Mouse (Mus musculus) spleen, postnatal 14 days (tissue): ENCODE results near the gene Ak1.

Experiments used
- DNase-seq, 2 experiments: peaks; one replicate each; pipeline ENCODE4 v3.0.0; 2021 to 2022; ENCODE audit warnings: low spot score in 2 of 2

Ak1 gene

DNA sequence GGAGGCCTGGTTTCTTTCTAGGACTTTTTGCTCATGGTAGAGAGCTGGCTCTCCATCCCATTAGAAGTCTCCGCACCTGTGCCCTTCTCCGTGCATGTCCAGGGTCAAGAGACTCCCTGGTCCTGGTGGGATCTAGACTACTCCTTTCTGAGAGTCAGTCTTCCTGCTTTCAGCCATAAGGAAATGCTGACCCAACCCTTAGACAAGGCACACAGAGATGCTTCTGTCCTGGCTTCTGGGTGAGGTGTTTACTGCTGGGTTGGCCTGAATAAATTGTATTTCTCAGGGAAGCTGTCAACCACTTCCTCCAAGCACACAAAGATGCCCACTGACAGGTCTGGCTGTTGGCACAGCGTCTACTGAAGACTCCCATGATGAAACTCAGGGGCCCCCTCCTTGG, 22.1 kb upstream of the Ak1 start, which contains the start of gene St6galnac6:
Gene St6galnac6, plus strand, starts transcription at position 301 of the 400 bp plus-strand sequence.
- no peak for DNase-seq

- peak in 1 of 2 experiments; percentile 48 for DNase-seq
Observed at GRCm38 (mm10) chr2:32601417-32602065, 20.0 kb upstream of the Ak1 start.

DNA sequence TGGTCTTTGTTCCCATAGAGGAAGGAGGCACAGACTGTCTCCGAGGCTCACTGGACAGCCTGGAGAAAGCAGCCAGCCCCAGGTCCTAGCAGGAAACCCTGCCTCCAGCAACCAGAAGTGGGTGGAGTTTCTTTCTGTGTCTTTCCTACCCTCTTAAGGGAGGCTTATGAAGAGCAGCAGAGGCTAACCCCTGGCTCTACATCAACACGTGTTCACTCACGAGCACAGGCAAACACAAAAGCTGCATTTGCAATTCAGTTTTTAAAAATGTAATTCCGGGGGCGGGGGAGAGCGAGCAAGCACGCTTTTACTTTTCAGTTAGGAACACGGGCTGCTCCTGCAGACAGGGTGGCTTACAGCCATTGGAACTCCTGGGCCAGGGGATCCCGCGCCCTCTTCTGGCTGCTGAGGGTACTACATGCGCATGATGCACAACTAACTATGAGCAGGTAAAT, 18.9 kb upstream of the Ak1 start:
- peak; percentile 80 to 87 for DNase-seq

DNA sequence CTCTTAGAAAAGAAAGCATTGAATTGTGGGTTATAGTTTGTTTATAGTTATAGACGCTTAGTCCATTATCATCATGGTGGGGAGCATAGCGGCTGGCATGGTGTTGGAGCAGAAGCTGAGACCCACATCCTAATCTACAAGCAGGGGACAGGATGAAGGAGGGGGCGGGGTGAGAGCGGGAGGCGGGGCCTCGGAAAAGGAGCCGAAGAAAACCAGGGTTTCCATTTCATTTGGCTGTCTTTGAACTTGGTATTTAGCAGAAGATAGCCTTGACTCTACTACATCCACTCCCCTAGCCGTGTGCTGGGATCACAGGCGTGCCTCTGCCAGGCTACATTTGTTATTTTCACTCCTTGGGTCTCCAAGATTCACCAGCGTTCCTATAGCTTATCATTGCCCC, 16.9 kb upstream of the Ak1 start:
- no peak for DNase-seq

DNA sequence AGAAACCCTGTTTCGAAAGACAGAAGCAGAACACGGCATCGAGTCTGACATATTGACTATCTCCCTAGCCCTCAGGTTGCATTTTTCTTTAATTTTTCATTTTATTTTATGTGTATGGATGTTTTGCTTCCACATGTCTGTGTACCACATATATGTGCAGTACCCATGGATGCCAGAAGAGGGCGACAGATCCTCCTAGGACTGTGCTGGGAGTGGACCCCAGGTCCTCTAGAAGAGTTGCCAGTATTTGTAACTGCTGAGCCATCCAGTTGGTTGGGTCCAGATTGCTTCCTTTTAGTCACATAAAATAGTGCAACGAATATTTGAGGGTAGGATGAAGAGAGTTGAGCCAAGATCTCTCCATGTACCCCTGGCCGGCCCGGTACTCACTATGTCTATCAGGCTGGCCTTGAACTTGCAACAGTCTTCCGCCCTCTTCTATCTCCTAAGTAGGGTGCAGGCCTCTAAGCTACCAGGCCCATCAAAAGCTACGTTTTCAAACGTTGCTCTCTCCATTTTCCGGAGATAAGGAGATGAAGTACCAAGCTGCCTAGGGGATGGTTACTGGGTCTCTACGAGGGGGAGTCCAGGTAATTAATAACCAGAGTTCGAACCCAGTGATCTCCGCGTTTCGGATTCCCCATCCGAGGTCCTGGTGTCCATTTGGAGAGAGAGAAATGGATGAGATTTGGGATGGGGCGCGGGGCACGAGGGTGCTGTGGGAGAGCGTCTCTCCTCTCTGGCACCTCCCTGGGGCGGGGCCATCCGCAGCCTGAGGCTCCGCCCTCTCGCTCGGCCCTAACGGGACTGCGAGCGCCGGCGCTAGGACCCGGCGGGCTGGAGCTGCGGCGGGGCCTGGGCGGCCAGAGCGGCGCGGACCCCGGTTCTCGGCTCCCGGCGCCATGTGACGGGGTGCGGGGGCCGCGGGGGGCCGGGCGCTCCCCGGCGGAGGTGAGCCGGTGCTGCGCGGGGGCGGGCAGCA, 15.1 kb upstream of the Ak1 start:
- peak; percentile 73 to 85 for DNase-seq

DNA sequence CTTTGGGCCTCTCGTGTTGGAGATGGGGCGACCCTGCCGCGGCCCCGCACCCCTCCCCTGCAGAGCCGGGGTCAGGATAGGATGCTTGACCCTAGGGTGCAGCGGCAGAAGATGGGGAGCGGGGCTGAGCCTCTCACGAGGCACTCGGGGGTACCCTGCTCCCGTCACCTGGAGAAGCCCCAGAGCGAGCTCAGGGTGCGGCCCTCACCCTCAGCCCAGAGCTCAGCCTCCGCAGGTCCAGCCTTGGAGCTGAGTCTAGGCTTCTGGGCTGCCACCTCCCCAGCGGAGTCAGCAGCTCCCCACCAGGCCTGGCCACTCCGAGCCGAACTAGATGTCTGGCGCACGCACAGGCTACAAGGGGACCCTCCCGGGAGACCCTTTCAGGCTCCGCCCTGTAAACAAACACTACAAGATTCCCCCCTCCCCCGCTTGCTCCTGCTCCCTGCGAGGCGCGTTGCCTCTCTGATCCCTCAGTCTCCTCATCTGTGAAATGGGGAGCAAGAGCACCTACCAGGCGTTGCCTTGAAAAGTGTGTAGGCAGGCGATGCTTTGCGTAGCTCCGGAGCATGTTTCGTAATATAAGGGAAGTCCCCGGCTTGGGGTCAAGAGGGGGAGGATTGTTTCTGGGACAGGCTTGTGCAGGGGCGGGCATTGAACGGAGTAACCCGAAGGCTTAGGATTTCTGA, 14.2 kb upstream of the Ak1 start:
- peak in 1 of 2 experiments; percentile 27 for DNase-seq

- peak; percentile 29 to 31 for DNase-seq
Observed at GRCm38 (mm10) chr2:32608141-32608777, 13.3 kb upstream of the Ak1 start.

DNA sequence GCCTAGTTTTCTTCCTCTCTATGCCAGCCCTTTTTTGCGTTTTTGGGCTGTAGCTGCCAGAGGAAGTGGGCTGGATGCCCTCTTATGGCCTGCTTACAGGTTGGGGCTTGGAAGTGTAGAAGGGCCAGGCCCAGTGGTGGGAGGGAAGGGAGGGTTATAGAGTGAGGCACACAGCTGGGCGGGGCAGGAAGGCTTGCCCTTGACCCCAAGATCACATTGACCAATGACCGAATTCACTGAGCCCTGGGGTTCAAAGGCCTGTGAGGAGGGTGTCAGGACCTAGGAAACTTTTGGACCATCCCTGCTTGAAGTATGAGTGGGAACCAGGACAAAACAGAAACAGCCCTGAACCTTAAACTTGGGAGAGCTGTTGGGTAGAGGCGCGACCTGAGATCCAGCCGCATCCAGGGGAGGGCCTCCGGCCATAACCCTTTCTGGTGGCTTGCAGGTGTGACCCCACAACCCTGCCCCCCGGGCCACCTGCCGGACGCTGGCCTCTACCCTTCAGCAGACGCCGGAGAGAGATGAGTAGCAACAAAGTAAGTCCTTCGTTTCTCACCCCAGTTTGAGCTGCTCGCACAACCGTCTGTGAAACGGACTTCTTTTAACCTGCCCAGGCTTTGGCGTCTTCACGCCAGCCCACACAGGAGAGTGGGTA, 12.7 kb upstream of the Ak1 start:
- DNase-seq: no peak

DNA sequence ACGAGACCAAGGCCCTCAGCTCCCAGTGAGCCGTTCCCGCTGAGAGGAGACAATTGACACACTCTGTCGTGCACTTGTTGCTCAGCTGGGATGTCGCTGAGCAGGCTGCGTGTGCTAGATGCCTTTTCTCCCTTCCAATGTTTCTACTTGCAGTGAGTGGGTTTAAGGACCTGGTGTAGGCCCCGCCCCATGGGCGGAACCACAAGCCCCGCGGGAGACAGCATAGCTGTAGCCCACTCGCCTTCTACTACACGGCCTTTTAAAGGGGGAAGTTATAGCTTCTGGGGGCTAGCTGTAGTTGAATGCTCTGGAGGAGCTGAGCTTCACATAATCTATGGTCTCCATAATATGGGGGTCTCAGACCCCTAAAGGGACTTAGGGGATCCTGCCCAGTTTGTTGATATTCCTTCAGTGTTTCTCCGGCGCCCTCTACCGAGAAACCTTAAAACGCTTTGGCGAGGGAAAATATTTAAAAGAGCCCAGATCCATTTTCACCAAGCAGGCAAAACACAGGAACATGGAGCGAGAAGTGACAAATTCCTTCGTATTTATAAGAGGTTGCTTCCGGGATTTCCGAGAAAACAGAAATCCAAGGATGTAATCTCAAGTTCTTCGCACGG, 10.8 kb upstream of the Ak1 start:
- no peak for DNase-seq

- no peak for DNase-seq
Observed at GRCm38 (mm10) chr2:32612274-32612673, 9.3 kb upstream of the Ak1 start.

DNA sequence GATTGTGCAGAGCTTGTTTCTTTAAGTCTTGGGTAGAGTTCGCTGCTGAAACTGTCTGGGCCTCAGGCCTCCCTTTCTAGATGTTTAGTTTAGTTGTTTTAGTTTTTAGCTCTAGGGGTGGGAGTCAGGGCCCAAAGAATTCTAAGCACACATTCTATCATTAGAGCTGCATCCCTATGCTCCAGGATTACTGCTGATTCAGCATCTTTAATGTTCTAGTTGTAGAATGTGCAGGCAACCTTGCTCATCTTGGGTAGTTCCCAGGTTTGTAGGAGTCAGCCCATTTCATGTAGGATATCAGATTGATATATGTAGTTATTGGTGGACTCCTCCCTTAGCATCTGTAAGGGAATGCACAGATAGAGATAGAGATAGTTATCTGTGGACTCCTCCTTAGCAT, 4.4 kb upstream of the Ak1 start:
- no peak for DNase-seq

GRCm38 (mm10) chr2:32617601-32618000, 4.0 kb upstream of the Ak1 start:
- no peak for DNase-seq

- no peak for DNase-seq
Observed at GRCm38 (mm10) chr2:32618051-32618450, 3.5 kb upstream of the Ak1 start.

DNA sequence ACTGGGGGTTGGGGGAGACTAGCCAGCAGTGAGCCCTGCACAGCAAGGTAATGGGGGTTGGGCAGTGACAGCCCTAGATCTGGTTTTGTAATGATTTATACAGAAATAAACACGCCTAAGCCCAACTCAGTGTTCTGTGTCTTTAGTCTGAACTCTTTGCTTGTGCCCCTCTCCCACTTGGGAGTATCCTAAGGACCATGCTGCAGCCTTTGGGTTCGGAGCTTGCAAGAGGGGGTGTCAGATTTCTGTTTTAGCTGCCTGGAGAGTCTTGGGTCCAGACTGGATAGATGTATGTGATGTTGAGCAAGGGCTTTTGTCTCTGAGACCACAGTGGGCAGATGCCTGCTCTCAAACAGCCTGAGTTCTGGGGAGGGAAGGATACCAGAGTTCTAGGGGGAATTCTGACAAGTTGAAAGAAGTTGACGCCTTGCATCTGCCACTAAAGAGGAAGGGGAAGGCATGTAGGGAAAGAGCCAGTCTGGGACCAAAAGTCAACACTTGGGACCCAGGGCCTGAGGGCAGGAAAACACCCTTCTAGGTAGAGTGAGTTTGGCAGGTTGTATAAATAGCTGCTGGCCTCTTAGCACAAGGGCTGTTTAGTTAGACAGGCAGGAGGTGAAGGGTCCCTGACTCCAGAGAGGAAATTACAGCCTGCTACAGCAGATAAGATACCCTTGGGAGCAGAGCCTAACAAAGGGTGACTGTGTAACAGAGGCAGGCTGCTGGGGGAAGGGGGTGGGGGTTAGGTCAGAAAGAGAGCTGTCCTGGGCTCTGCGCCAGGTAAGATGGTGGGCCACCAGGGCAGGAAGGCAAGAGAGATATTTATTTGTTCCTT, 659 bp upstream of the Ak1 start:
- DNase-seq: no peak

GRCm38 (mm10) chr2:32624111-32624748, 2.7 kb downstream of the Ak1 start:
- DNase-seq: no peak

DNA sequence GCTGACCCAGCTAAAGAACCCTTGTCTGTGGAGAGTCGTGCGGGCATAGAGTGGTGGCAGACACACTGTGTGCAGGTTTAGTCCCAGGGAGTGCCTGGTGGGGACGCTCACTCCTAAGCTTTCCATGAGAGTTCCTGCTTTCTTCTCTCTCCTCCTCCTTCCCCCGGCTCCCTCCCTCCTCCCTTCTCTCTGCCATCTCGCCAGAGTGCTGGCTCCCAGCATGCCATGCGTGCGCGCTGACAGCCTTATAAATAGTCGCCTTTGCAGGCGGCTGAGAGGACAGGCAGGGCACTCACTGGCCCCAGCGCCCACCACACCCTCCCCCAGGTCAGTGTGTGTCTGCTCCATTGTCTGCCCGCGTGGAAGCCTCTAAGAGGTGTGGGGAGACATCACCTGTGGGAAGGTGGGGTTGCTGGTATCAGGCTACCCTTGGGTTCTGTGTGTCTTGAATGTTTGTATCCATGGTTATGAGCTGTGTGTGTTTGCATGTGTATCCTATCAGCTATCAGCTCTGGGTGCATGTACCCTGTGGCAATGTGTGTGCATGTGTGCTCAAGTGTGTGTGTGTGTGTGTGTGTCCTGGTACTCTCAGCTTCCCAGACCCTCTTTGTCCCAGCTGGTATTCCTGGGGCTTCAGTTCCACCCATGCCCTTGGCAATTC, 3.8 kb downstream of the Ak1 start:
- no peak for DNase-seq

GRCm38 (mm10) chr2:32625873-32626694, 4.5 kb downstream of the Ak1 start:
- DNase-seq: no peak
